Mouse (Mus musculus): Measurements from ENCODE around the gene Olfr13. TPM values are rescaled to one million over a fixed set of nuclear protein-coding genes. Genes with fewer than 3 reads are reported as not detected.
"Not testable (repeated sequence)": the region's sequence is repeated elsewhere in the genome, so short reads cannot be mapped to it uniquely, and the experiment has no call there.

The Olfr13 gene
- not detected in 2 replicates for polyA plus RNA-seq (2012; rRNA removed)

GRCm38 (mm10) chr6:43171840-43172239 lies at the start of gene Olfr13:
TSS of gene Olfr13 (plus strand) at chr6:43172140.
- no peak within 1 kb of the TSS for H3K27ac ChIP-seq (ENCODE audit: insufficient read depth, low read depth, low read length)
- no peak for DNase-seq

DNA sequence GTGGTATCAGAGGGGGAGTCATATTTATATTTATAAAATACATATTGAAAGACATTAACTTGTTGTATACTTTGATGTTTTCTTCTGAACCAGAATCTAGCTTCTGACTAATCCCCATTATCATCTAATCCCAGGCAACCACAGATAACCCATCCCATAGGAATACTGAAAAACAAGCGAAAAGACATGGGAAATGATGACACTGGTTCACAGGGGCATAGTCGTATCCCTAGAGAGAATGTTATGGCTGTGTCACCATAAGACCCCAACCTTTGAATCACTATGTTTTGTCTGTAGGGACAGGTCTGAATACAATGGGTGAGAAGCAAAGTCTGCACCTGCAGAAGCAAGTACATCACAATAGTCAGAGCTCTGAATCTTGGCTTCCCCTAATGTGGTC lies 25.7 kb upstream of the Olfr13 start, which contains the start of gene Olfr237-ps1:
Gene Olfr237-ps1, plus strand, starts transcription at position 301 of the 400 bp plus-strand sequence.
- 75% methylated on average over 2 of the region's 2 CpGs for WGBS
- H3K4me3 ChIP-seq (ENCODE audit: insufficient read depth, low read depth, low read length); H3K27ac ChIP-seq (ENCODE audit: insufficient read depth, low read depth, low read length); H3K27me3 ChIP-seq (replicated peaks; ENCODE audit: control insufficient read depth, insufficient read depth, low read length); DNase-seq; H3K4me1 ChIP-seq (ENCODE audit: control insufficient read depth, insufficient read depth, low read length); H3K36me3 ChIP-seq (ENCODE audit: control insufficient read depth, insufficient read depth, low read length): not testable (repeated sequence)

More at GRCm38 (mm10) chr6:43171840-43172239, at the start of gene Olfr13:
- TF ChIP-seq POLR2A (IDR thresholded peaks at IDR 0.05; ENCODE audit: low read depth, low read length) = no peak
- no peak for TF ChIP-seq CTCF (conservative IDR thresholded peaks at IDR 0.05; ENCODE audit: insufficient read depth, insufficient read length, low read depth, low read length)
- H3K36me3 ChIP-seq (ENCODE audit: control insufficient read depth, insufficient read depth, low read length) = no peaks in the 10 kb centered on the region
- no peaks in the 10 kb centered on the region for H3K27me3 ChIP-seq (replicated peaks; ENCODE audit: control insufficient read depth, insufficient read depth, low read length)
- WGBS = 51% methylated on average over 4 of the region's 4 CpGs
- no peak within 1 kb of the TSS for H3K4me3 ChIP-seq (ENCODE audit: insufficient read depth, low read depth, low read length)
- H3K4me1 ChIP-seq (ENCODE audit: control insufficient read depth, insufficient read depth, low read length) = no peaks in the 10 kb centered on the region

- WGBS = 42% methylated on average over 1 of the region's 1 CpGs
- Histone ChIP-seq H3K4me1 (ENCODE audit: control insufficient read depth, insufficient read depth, low read length) (no peaks in the 10 kb centered on the region), H3K4me3 (ENCODE audit: insufficient read depth, low read depth, low read length) (no peak overlapping the region), H3K27ac (ENCODE audit: insufficient read depth, low read depth, low read length) (no peak overlapping the region), H3K36me3 (ENCODE audit: control insufficient read depth, insufficient read depth, low read length) (no peaks in the 10 kb centered on the region), H3K27me3 (replicated peaks; ENCODE audit: control insufficient read depth, insufficient read depth, low read length) (no peaks in the 10 kb centered on the region)
- no peak for DNase-seq
- TF ChIP-seq CTCF (conservative IDR thresholded peaks at IDR 0.05; ENCODE audit: insufficient read depth, insufficient read length, low read depth, low read length) (no peak), POLR2A (IDR thresholded peaks at IDR 0.05; ENCODE audit: low read depth, low read length) (no peak)
Measured at GRCm38 (mm10) chr6:43159502-43159901, 12.4 kb upstream of the Olfr13 start.

GRCm38 (mm10) chr6:43162982-43163381 lies 9.0 kb upstream of the Olfr13 start, which contains the start of gene Olfr437:
TSS of gene Olfr437 (plus strand) at chr6:43163282.
- no peak for DNase-seq
- H3K4me1 ChIP-seq (ENCODE audit: control insufficient read depth, insufficient read depth, low read length) = no peaks in the 10 kb centered on the region
- H3K36me3 ChIP-seq (ENCODE audit: control insufficient read depth, insufficient read depth, low read length) = no peaks in the 10 kb centered on the region
- H3K27ac ChIP-seq (ENCODE audit: insufficient read depth, low read depth, low read length) = no peak within 1 kb of the TSS
- no peak within 1 kb of the TSS for H3K4me3 ChIP-seq (ENCODE audit: insufficient read depth, low read depth, low read length)
- H3K27me3 ChIP-seq (replicated peaks; ENCODE audit: control insufficient read depth, insufficient read depth, low read length) = no peaks in the 10 kb centered on the region
- TF ChIP-seq CTCF (conservative IDR thresholded peaks at IDR 0.05; ENCODE audit: insufficient read depth, insufficient read length, low read depth, low read length) (no peak), POLR2A (IDR thresholded peaks at IDR 0.05; ENCODE audit: low read depth, low read length) (no peak)
- WGBS = 64% methylated on average over 3 of the region's 3 CpGs

DNA sequence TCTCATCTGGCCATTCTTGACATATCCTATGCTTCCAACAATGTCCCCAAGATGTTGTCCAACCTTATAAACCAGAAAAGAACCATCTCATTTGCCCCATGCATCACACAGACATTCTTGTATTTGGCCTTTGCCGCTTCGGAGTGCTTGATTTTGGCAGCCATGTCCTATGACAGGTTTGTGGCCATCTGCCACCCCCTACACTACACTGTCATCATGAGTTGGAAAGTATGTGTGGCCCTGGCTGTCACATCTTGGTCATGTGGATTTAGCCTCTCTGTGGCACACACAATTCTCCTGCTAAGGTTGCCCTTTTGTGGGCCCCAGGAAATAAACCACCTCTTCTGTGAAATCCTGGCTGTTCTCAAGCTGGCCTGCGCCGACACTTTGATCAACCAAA lies 4.7 kb upstream of the Olfr13 start:
- TF ChIP-seq POLR2A (IDR thresholded peaks at IDR 0.05; ENCODE audit: low read depth, low read length) = no peak
- no peak for TF ChIP-seq CTCF (conservative IDR thresholded peaks at IDR 0.05; ENCODE audit: insufficient read depth, insufficient read length, low read depth, low read length)
- no peaks in the 10 kb centered on the region for H3K36me3 ChIP-seq (ENCODE audit: control insufficient read depth, insufficient read depth, low read length)
- no peak overlapping the region for H3K27ac ChIP-seq (ENCODE audit: insufficient read depth, low read depth, low read length)
- no peak for DNase-seq
- H3K4me1 ChIP-seq (ENCODE audit: control insufficient read depth, insufficient read depth, low read length) = no peaks in the 10 kb centered on the region
- no peak overlapping the region for H3K4me3 ChIP-seq (ENCODE audit: insufficient read depth, low read depth, low read length)
- H3K27me3 ChIP-seq (replicated peaks; ENCODE audit: control insufficient read depth, insufficient read depth, low read length) = no peaks in the 10 kb centered on the region
- 92% methylated on average over 4 of the region's 4 CpGs for WGBS

DNA sequence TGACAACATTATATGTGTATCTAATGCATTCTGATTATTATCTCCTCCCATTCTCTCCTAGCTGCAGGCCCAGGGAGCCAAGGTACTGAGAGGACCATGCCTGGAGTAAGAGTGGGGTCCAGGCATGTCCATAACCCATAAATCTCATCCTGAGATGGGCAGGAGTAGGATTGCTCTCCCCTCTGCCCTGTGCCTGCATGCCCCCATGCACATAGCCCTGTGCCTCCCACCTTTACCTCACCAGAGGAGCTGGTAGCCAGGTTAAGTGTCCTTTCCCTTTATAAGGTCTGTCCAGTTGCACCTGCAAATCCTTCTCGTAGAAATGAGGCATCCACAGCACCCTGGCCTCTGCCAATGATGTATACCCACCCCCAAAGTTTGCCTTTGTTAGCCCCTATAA lies 6.2 kb downstream of the Olfr13 start:
- no peaks in the 10 kb centered on the region for H3K27me3 ChIP-seq (replicated peaks; ENCODE audit: control insufficient read depth, insufficient read depth, low read length)
- no peak for DNase-seq
- no peaks in the 10 kb centered on the region for H3K4me1 ChIP-seq (ENCODE audit: control insufficient read depth, insufficient read depth, low read length)
- WGBS = 52% methylated on average over 1 of the region's 1 CpGs
- H3K27ac ChIP-seq (ENCODE audit: insufficient read depth, low read depth, low read length) = no peak overlapping the region
- H3K4me3 ChIP-seq (ENCODE audit: insufficient read depth, low read depth, low read length) = no peak overlapping the region
- H3K36me3 ChIP-seq (ENCODE audit: control insufficient read depth, insufficient read depth, low read length) = no peaks in the 10 kb centered on the region
- TF ChIP-seq POLR2A (IDR thresholded peaks at IDR 0.05; ENCODE audit: low read depth, low read length) (no peak), CTCF (conservative IDR thresholded peaks at IDR 0.05; ENCODE audit: insufficient read depth, insufficient read length, low read depth, low read length) (no peak)

- H3K36me3 ChIP-seq (ENCODE audit: control insufficient read depth, insufficient read depth, low read length) = no peaks in the 10 kb centered on the region
- no peak overlapping the region for H3K4me3 ChIP-seq (ENCODE audit: insufficient read depth, low read depth, low read length)
- H3K27ac ChIP-seq (ENCODE audit: insufficient read depth, low read depth, low read length) = no peak overlapping the region
- 59% methylated on average over 6 of the region's 6 CpGs for WGBS
- no peaks in the 10 kb centered on the region for H3K27me3 ChIP-seq (replicated peaks; ENCODE audit: control insufficient read depth, insufficient read depth, low read length)
- no peak for DNase-seq
- H3K4me1 ChIP-seq (ENCODE audit: control insufficient read depth, insufficient read depth, low read length) = no peaks in the 10 kb centered on the region
- TF ChIP-seq CTCF (conservative IDR thresholded peaks at IDR 0.05; ENCODE audit: insufficient read depth, insufficient read length, low read depth, low read length) (no peak), POLR2A (IDR thresholded peaks at IDR 0.05; ENCODE audit: low read depth, low read length) (no peak)
Measured at GRCm38 (mm10) chr6:43178584-43179501, 6.9 kb downstream of the Olfr13 start.

All from kidney, adult 2 months (tissue).